Mouse (Mus musculus): ENCODE measurements at regions not wholly inside any gene's neighbourhood (a gene's known extent, or its start where the extent isn't known, plus 50 kb on each side); places are given as distances from the start of the nearest gene placed in this dataset.
"Not testable (repeated sequence)": the region's sequence is repeated elsewhere in the genome, so short reads cannot be mapped to it uniquely, and the experiment has no call there.

DNA sequence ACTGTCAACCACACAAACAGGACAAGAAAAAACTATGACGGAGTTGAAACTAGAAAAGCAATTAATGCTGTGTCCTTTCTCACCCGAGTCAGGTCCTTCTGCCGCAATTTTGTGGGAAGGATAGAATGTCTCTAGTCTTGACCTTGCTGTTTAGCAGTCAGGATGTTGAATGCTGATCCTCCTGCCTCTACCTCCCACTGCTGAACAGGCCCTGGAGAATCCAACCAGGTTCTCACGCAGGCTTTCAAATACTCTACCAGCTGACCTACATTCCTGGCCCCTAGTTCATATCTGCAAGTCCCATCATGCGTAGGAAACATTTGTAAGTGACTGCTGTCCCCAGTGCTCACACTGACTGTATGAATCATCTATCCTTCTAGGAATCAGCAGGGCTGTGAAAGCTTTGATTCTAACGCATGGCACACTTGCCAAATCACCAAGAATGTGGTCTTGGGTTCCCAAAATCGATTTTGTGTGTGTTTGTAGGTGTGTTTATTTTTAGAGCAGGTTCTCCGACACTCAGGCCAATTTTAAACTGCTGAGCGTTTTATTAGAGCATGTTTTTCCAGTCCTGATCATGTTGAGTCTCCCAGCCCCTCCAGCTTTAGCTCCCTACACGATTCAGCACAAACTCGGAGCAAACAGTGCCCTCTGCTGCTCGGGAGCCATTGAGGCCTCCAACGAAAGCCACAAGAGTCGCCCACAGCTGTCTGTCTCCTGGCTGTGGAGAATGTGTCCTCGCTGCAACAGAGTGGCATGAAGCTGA is 545.4 kb downstream of the Zfp704 start:
- peak; percentile 27 for DNase-seq

DNA sequence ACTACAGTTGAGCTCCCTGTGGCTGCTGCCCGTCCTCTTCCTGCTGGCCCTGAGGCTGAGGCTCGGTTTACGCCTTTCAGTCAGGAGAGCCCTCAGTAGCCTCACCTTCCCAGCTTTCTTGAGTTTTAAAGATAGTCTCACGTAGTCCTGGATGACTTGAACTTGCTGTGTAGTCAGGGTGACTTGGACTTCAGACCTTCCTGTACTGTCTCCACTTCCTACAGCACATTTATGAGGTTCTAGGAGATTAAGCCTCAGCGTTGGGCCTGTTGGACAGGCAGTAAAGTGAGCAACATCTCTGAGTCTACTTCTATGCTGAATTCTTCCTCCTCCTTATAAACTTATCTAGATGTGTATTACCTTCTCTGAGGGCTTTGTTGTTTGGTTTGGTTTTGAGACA is 546.2 kb downstream of the Zfp704 start:
- DNase-seq: no peak

DNA sequence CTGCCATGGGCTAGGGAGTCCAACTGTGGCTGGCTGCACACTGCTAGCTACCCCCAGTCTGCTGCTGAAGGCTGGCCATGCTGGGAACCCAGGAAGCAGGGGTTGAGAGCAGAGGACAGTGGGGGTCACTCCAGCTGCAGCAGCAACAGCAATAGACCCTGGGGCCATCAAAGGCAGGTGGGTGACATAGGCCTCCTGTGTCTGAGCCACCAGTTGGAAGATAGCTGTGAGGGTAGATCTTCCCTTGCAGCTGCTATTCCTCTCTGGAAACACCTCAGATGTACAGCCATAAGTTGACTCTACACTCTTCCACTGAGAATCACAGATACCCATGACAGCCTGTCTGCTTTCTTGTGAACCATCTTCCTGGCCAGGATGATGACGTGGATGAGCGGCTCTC is 548.5 kb downstream of the Zfp704 start:
- DNase-seq: no peak

DNA sequence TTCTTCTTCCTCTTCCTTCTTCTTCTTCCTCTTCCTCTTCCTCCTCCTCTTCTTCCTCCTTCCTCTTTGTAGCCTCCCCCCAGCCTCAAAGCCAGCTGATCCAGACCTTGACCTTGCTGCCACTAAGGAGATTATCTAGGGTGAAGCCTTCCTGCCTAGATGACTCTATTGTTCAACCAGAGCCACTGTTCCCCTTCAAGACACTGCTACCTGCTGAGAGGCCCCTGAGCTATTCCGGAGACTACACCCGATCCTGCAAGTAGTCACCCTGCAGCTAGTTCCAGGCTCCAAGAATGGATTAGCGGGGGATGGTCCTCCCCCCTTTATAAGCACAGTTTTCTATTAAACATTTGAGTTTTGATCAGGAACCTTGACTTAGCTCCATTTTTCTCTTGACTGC is 552.2 kb downstream of the Zfp704 start:
- DNase-seq: not testable (repeated sequence)

DNA sequence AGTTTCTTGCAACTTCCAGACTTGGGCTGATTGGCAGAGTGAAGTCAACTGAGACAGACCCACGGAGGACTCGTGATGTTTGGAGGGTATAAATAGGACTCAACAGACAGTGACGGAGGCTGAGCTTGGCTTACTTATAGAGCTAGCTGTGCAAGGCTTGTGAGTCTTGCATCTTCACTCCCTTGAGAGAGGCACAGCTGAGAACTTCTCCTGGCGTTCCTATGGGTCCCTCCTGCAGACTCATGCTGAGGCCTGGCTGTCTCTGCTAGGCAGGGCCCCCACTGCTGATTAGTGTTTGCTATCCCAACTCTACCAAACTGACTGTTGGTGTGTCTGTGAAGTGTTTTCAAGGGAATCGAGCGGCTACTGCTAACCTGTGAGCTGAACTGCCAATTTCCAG is 553.0 kb downstream of the Zfp704 start:
- no peak for DNase-seq

DNA sequence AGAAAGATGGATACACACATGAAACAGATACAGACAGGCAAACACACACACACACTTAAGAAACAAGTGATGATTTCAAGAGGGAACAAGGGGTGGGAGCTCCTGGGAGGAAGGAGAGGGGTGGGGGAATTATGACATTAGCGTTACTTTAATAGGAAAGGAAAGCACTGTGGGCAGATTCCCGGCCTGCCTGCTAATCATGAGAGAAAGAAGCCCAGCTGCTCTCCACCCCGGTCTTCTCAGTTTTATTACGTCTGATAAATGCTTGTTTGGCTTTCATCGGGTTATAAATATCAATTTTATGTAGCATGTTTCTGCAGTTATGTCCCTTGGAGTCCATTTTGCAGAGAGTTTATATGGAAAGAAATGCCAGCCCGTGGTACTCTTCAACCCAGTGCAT is 554.1 kb downstream of the Zfp704 start:
- no peak for DNase-seq
